In genomic region chr10:127537854-127538583, GRCm38 (mm10) we compare ENCODE assay signal across 8 mouse cellular contexts. TPM values are rescaled to one million over a fixed set of nuclear protein-coding genes. Genes with fewer than 3 reads are reported as not detected.
DNase-seq lines count a peak whose midpoint lies in the region; ATAC-seq and TF ChIP-seq lines count a peak whose summit lies in the region.

No protein-coding gene starts in this region.

- in situ Hi-C loops in CH12.LX (cut with MboI; ENCODE audit: low pct_ligation_motif_present, low pct_unique_long_range_greater_than_20kb, low sequenced_read_pairs): no loop called here

- TF ChIP-seq EP300 in CH12.LX (IDR thresholded peaks at IDR 0.05; ENCODE audit: low read length): no peak

- no peak overlapping the region for H3K9ac ChIP-seq in CH12.LX (ENCODE audit: insufficient read depth, low read depth)

- no peak overlapping the region for H3K4me2 ChIP-seq in CH12.LX (ENCODE audit: insufficient read depth, low read depth, poor library complexity, severe bottlenecking)

- no peak overlapping the region for H3K27ac ChIP-seq in CH12.LX (ENCODE audit: insufficient read depth, low read depth)
- H3K27ac ChIP-seq in bone marrow macrophage, adult 2 months (ENCODE audit: insufficient read depth, low read depth, low read length): no peak overlapping the region

- peak; percentile 71 for TF ChIP-seq RAD21 in CH12.LX (IDR thresholded peaks at IDR 0.05; ENCODE audit: low read depth, low read length)

- peaks cover 23 to 39% of the 10 kb centered on the region in 2 experiments for H3K4me1 ChIP-seq in CH12.LX (ENCODE audit: control insufficient read depth in 1 of 2, insufficient read depth in 2 of 2)
- H3K4me1 ChIP-seq in bone marrow macrophage, adult 2 months (ENCODE audit: control insufficient read depth, insufficient read depth, low read length): no peaks in the 10 kb centered on the region

- DNase-seq in CH12.LX (ENCODE audit: extremely low read depth): peak; percentile 64
- peak; percentile 89 for DNase-seq in heart, postnatal 4 days
- DNase-seq in layer of hippocampus, adult 9-10 months (ENCODE audit: low spot score): peak; percentile 85
- peak; percentile 82 for DNase-seq in lung, postnatal 14 days
- DNase-seq in ovary, postnatal 36 days (ENCODE audit: low spot score): peak; percentile 75
- DNase-seq in thymus, postnatal 36 days: peak; percentile 59 to 69

- H3K79me2 ChIP-seq in CH12.LX (replicated peaks; ENCODE audit: control insufficient read depth, extremely low read depth, insufficient read depth, poor library complexity, severe bottlenecking): no peaks in the 10 kb centered on the region

- no peak for TF ChIP-seq POLR2A in CH12.LX (IDR thresholded peaks at IDR 0.05; ENCODE audit: low read depth, low read length)
- no peak for TF ChIP-seq POLR2A in bone marrow macrophage, adult 2 months (IDR thresholded peaks at IDR 0.05; ENCODE audit: borderline replicate concordance, low read depth, low read length)

- ATAC-seq in erythroid progenitor cell, adult 5-6 weeks (replicated peaks; ENCODE audit: low FRiP score, poor library complexity, severe bottlenecking): peak; percentile 75

- peak; percentile 91 to 96 for TF ChIP-seq CTCF in CH12.LX (conservative IDR thresholded peaks at IDR 0.05 in 1 of 2, IDR thresholded peaks at IDR 0.05 in 1 of 2; ENCODE audit: low read depth in 2 of 2, low read length in 2 of 2)
- peak; percentile 73 for TF ChIP-seq CTCF in bone marrow macrophage, adult 2 months (IDR thresholded peaks at IDR 0.05; ENCODE audit: low read depth, low read length)

- peaks cover 3% of the 10 kb centered on the region for H3K9me3 ChIP-seq in CH12.LX (replicated peaks; ENCODE audit: low read length)

- H3K27me3 ChIP-seq in CH12.LX (replicated peaks): peaks cover 33% of the 10 kb centered on the region

- peaks cover 31 to 37% of the 10 kb centered on the region in 2 experiments for H3K36me3 ChIP-seq in CH12.LX (replicated peaks in 1 of 2; ENCODE audit: control insufficient read depth in 1 of 2, insufficient read depth in 1 of 2, low read length in 1 of 2)

- dilution Hi-C loops in CH12.LX (cut with MboI; ENCODE audit: extremely low pct_ligation_motif_present, extremely low pct_unique_long_range_greater_than_20kb, low sequenced_read_pairs): no loop called here

- H3K4me3 ChIP-seq in CH12.LX (replicated peaks in 1 of 3; ENCODE audit: low read depth in 2 of 3, low read length in 2 of 3, poor library complexity in 1 of 3): no peak overlapping the region
- no peak overlapping the region for H3K4me3 ChIP-seq in bone marrow macrophage, adult 2 months (ENCODE audit: insufficient read depth, low read length)

TF ChIP-seq in CH12.LX, 34 proteins besides CTCF, POLR2A, EP300 and RAD21:
- TF ChIP-seq USF1 (IDR thresholded peaks at IDR 0.05; ENCODE audit: low read depth, low read length) (no peak), MXI1 (IDR thresholded peaks at IDR 0.05; ENCODE audit: low read depth, low read length) (no peak), ZC3H11A (IDR thresholded peaks at IDR 0.05; ENCODE audit: low read depth, low read length) (peak; percentile 19; the same call in 1 of the 2 replicates), KAT2A (IDR thresholded peaks at IDR 0.05; ENCODE audit: insufficient replicate concordance, low read length) (no peak), ZKSCAN1 (IDR thresholded peaks at IDR 0.05; ENCODE audit: borderline replicate concordance, low read depth, low read length) (no peak), MYC (IDR thresholded peaks at IDR 0.05; ENCODE audit: low read depth, low read length) (0 out of 2 replicates have a peak, but pooled peaks have one; percentile 54), ELF1 (IDR thresholded peaks at IDR 0.05; ENCODE audit: low read depth, low read length) (no peak), MAZ (IDR thresholded peaks at IDR 0.05; ENCODE audit: low read depth, low read length) (0 out of 2 replicates have a peak, but pooled peaks have one; percentile 36), TBP (conservative IDR thresholded peaks at IDR 0.05; ENCODE audit: low read depth, low read length) (no peak), SMC3 (IDR thresholded peaks at IDR 0.05; ENCODE audit: low read depth, low read length) (peak; percentile 96), TCF12 (IDR thresholded peaks at IDR 0.05; ENCODE audit: low read depth, low read length) (no peak), ETS1 (conservative IDR thresholded peaks at IDR 0.05; ENCODE audit: low read depth, low read length) (no peak), IRF4 (IDR thresholded peaks at IDR 0.05; ENCODE audit: low read depth, low read length) (no peak)

RNA-seq across cellular contexts. Expression of gene Nxph4, which starts 3.7 kb away (rescaled TPM):
- total RNA-seq in CH12.LX (2012; rRNA removed) (0.13 TPM in 1 of 2 replicates, not detected in the other), CH12.LX (2014; rRNA removed) (not detected in 2 replicates)
- 0.14 and 0.15 TPM in 2 replicates for polyA plus RNA-seq in CH12.LX (2012; ENCODE audit: insufficient read length, low read depth)
- polyA plus RNA-seq in bone marrow macrophage, adult 2 months (2012; ENCODE audit: insufficient read depth, insufficient read length, missing spikeins): not detected in 2 replicates
- not detected in 2 replicates for total RNA-seq in erythroid progenitor cell, adult 5-6 weeks (2015; ENCODE audit: low replicate concordance)
- not detected in 2 replicates for total RNA-seq in erythroid progenitor cell, adult 5-6 weeks (2017; ENCODE audit: low replicate concordance)
- under 1 TPM; 0.83 to 0.97 TPM for total RNA-seq in heart, postnatal 4 days (2021)

RNA-seq across cellular contexts. Expression of gene Shmt2, which starts 15.8 kb away (rescaled TPM):
- total RNA-seq in CH12.LX (2012; rRNA removed) (252 and 317 TPM in 2 replicates), CH12.LX (2014; rRNA removed) (267 and 273 TPM in 2 replicates)
- polyA plus RNA-seq in CH12.LX (2012; ENCODE audit: insufficient read length, low read depth): 315 and 353 TPM in 2 replicates
- polyA plus RNA-seq in bone marrow macrophage, adult 2 months (2012; ENCODE audit: insufficient read depth, insufficient read length, missing spikeins): 21.0 and 22.8 TPM in 2 replicates
- total RNA-seq in erythroid progenitor cell, adult 5-6 weeks (2015; ENCODE audit: low replicate concordance): 17.2 and 28.1 TPM in 2 replicates
- 21.4 and 24.8 TPM in 2 replicates for total RNA-seq in erythroid progenitor cell, adult 5-6 weeks (2017; ENCODE audit: low replicate concordance)
- 10 to 100 TPM; 43.7 to 45.1 TPM for total RNA-seq in heart, postnatal 4 days (2021)

RNA-seq across cellular contexts. Expression of gene Ndufa4l2, which starts 23.3 kb away (rescaled TPM):
- total RNA-seq in CH12.LX (2012; rRNA removed) (0.47 and 0.80 TPM in 2 replicates), CH12.LX (2014; rRNA removed) (not detected in 2 replicates)
- not detected in 2 replicates for polyA plus RNA-seq in CH12.LX (2012; ENCODE audit: insufficient read length, low read depth)
- polyA plus RNA-seq in bone marrow macrophage, adult 2 months (2012; ENCODE audit: insufficient read depth, insufficient read length, missing spikeins): not detected in 2 replicates
- not detected in 2 replicates for total RNA-seq in erythroid progenitor cell, adult 5-6 weeks (2015; ENCODE audit: low replicate concordance)
- total RNA-seq in erythroid progenitor cell, adult 5-6 weeks (2017; ENCODE audit: low replicate concordance): not detected in 2 replicates
- total RNA-seq in heart, postnatal 4 days (2021): 10 to 100 TPM; 34.2 to 34.9 TPM

RNA-seq across cellular contexts. Expression of gene Stac3, which starts 36.5 kb away (rescaled TPM):
- total RNA-seq in CH12.LX (2012; rRNA removed): 0.08 and 0.42 TPM in 2 replicates
- 0.50 TPM in 1 of 2 replicates, not detected in the other for total RNA-seq in CH12.LX (2014; rRNA removed)
- 0.79 and 0.93 TPM in 2 replicates for polyA plus RNA-seq in CH12.LX (2012; ENCODE audit: insufficient read length, low read depth)
- 1.5 and 2.7 TPM in 2 replicates for polyA plus RNA-seq in bone marrow macrophage, adult 2 months (2012; ENCODE audit: insufficient read depth, insufficient read length, missing spikeins)
- not detected in 2 replicates for total RNA-seq in erythroid progenitor cell, adult 5-6 weeks (2015; ENCODE audit: low replicate concordance)
- total RNA-seq in erythroid progenitor cell, adult 5-6 weeks (2017; ENCODE audit: low replicate concordance): not detected in 2 replicates
- total RNA-seq in heart, postnatal 4 days (2021): 1 to 10 TPM; 1.8 to 1.9 TPM

Comparison
In these comparisons a context has a peak if more than half of its experiments do, and no peak if none do; other contexts are left out.
1. RNA of gene Shmt2, which starts 15.8 kb away (total RNA-seq): 252 to 317 TPM in CH12.LX; 43.7 to 45.1 TPM in heart, postnatal 4 days and 17.2 to 28.1 TPM in erythroid progenitor cell, adult 5-6 weeks; every median in the first group is over 4 times any median in the second.
2. RNA of gene Ndufa4l2, which starts 23.3 kb away (total RNA-seq): 34.2 to 34.9 TPM in heart, postnatal 4 days; 0.47 to 0.80 TPM in CH12.LX and not detected in erythroid progenitor cell, adult 5-6 weeks; every median in the first group is over 10 times any median in the second.
3. Peak in every context shown above with its lines, with median percentiles within 50 percentile points of each other: DNase-seq.